Mouse (Mus musculus) limb, embryonic 14.5 days (tissue): ENCODE results near the gene Tmem171. TPM values are rescaled to one million over a fixed set of nuclear protein-coding genes. Genes with fewer than 3 reads are reported as not detected.

Experiments
- ATAC-seq: fragments of 200-750 bp; cut with Nextera tagmentation; 2 replicates; pipeline ENCODE4 v1.8.0; 2017; ENCODE audit warnings: low read depth, moderate number of reproducible peaks, moderate TSS enrichment; ENCODE audit not compliant: low FRiP score
- DNase-seq: peaks from one replicate; pipeline ENCODE4 v3.0.0-alpha.2; 2015; ENCODE audit warnings: low spot score
- H3K27ac ChIP-seq: fragments of 300-500 bp; sonication (generic); replicated peaks from 2 replicates; pipeline ENCODE4 v1.5.1; 2014; ENCODE audit warnings: low read depth, mild to moderate bottlenecking, low read length, moderate library complexity, mixed read lengths
- H3K27me3 ChIP-seq: fragments of 300-500 bp; sonication (generic); 2 replicates; pipeline ENCODE4 v1.6.1; 2014; ENCODE audit warnings: low read length, mixed read lengths; ENCODE audit not compliant: control insufficient read depth, insufficient read depth
- H3K36me3 ChIP-seq: fragments of 300-500 bp; sonication (generic); 2 replicates; pipeline ENCODE4 v1.6.1; 2014; ENCODE audit warnings: mild to moderate bottlenecking, low read length, moderate library complexity, mixed read lengths; ENCODE audit not compliant: control insufficient read depth, insufficient read depth
- H3K4me1 ChIP-seq: fragments of 300-500 bp; sonication (generic); 2 replicates; pipeline ENCODE4 v1.6.1; 2014; ENCODE audit warnings: antibody characterized with exemption, low read length, mixed read lengths; ENCODE audit not compliant: control insufficient read depth, insufficient read depth
- H3K4me2 ChIP-seq: fragments of 300-500 bp; sonication (generic); replicated peaks from 2 replicates; pipeline ENCODE4 v1.6.1; 2014; ENCODE audit warnings: low read depth, mild to moderate bottlenecking, low read length, moderate library complexity; ENCODE audit not compliant: severe bottlenecking
- H3K4me3 ChIP-seq: fragments of 300-500 bp; sonication (generic); replicated peaks from 2 replicates; pipeline ENCODE4 v1.5.1; 2014; ENCODE audit warnings: low read length
- H3K9ac ChIP-seq: fragments of 300-500 bp; sonication (generic); 2 replicates; pipeline ENCODE4 v1.6.1; 2014; ENCODE audit warnings: mild to moderate bottlenecking, low read depth, low read length, moderate library complexity; ENCODE audit not compliant: severe bottlenecking
- H3K9me3 ChIP-seq: fragments of 300-500 bp; sonication (generic); 2 replicates; pipeline ENCODE4 v1.6.1; 2016; ENCODE audit warnings: low read length; ENCODE audit not compliant: control insufficient read depth
- POLR2A ChIP-seq: fragments of 200-500 bp; IDR thresholded peaks from 2 replicates; pipeline ENCODE4 v1.8.0; 2012; ENCODE audit warnings: inconsistent platforms, mild to moderate bottlenecking, moderate library complexity, borderline replicate concordance; ENCODE audit not compliant: insufficient read depth, insufficient read length; ENCODE audit errors: extremely low read depth
- WGBS: fragments of 180-500 bp; shearing (Covaris S2); extraction: QIAGEN DNeasy Blood & Tissue Kit; methylation state at CpG from one replicate; pipeline ENCODE4 v1.1.7; 2014; 5-methylcytosine and 5-hydroxymethylcytosine counted together
- polyA plus RNA-seq, 2 experiments: library from polyadenylated mRNA; depleted of rRNA in 1 of 2; stranded (reverse) in 1 of 2; unstranded in 1 of 2; fragments of >200 nt; fragmentation: Nextera tagmentation in 1 of 2; extraction: Ambion mirVana in 1 of 2; gene quantifications; 2 replicates each; pipeline versions ENCODE4 v1.2.1 to v1.2.3; 2012 to 2014

Gene Tmem171
- polyA plus RNA-seq, 2 experiments: 0.05 to 0.17 TPM

DNA sequence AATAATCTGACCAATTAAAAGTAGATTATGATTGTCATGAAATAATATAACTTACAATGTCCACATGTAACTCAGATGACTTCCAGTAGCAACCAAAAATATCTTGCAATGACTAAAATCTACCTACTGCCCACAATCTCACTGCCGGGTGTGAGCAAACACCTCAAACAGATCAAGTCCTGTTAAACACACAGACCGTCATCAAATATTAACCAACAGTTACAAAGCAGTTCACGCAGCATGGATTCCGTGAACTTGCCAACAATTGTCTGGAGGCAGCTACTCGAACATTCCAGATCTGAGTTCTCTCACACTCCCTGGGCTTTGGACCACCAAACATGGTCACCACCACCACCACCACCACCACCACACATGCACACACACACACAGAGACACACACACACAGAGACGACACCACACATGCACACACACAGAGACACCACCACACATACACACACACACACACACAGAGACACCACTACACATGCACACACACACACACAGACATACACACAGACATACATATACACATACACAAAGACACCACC lies 20.9 kb upstream of the Tmem171 start:
- WGBS: 75% methylated on average over 6 of the region's 6 CpGs
- H3K27ac ChIP-seq: no peak overlapping the region
- no peak for TF ChIP-seq POLR2A
- no peak for ATAC-seq
- no peak overlapping the region for H3K9ac ChIP-seq
- no peaks in the 10 kb centered on the region for H3K4me1 ChIP-seq
- no peaks in the 10 kb centered on the region for H3K9me3 ChIP-seq
- H3K36me3 ChIP-seq: no peaks in the 10 kb centered on the region
- DNase-seq: no peak
- no peak overlapping the region for H3K4me3 ChIP-seq
- no peak overlapping the region for H3K4me2 ChIP-seq
- no peaks in the 10 kb centered on the region for H3K27me3 ChIP-seq

DNA sequence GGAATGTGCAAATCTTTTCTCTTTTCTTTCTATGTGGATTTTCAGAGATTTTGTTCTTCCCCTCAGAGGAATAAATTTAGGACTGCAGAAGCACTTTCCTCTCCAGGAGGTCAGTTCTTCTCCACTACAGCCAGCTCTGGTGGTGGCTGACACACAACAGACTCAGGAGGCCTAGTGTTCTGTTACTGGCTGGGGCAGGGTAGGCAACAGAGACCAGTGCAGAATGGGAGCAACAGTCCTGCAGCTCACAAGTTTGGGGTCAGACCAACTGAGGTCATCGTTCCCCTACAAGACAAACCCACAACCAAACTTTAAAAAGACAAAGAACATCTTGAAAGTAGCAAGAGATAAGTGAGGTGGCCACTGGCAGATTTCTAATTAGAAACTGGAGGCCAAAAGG lies 16.0 kb upstream of the Tmem171 start:
- no peak overlapping the region for H3K4me2 ChIP-seq
- no peaks in the 10 kb centered on the region for H3K4me1 ChIP-seq
- DNase-seq (no peak), ATAC-seq (no peak)
- no peaks in the 10 kb centered on the region for H3K9me3 ChIP-seq
- no peak overlapping the region for H3K27ac ChIP-seq
- no peaks in the 10 kb centered on the region for H3K36me3 ChIP-seq
- no peak for TF ChIP-seq POLR2A
- H3K27me3 ChIP-seq: no peaks in the 10 kb centered on the region
- 86% methylated on average over 1 of the region's 1 CpGs for WGBS
- no peak overlapping the region for H3K4me3 ChIP-seq
- H3K9ac ChIP-seq: no peak overlapping the region

DNA sequence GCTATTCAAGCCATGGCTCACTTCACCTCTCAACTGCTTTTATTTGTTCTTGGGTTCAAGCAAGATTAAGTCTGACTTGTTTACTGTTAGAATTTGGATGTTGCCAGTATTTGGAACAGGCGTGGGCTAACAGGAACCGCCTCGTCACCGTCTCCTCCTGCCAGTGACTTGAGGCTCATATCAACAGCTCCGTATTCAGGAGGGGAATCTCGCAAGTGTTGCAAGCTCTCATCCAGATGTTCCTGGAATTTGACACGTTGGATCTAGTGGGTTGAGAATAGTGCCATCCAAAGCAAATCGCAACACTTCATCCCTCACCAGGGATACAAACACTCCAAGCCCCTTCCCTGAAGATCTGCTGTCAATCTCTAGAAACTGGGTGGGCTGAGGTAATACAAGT lies 15.6 kb upstream of the Tmem171 start:
- Histone ChIP-seq H3K4me3 (no peak overlapping the region), H3K9me3 (no peaks in the 10 kb centered on the region), H3K4me1 (no peaks in the 10 kb centered on the region), H3K9ac (no peak overlapping the region), H3K36me3 (no peaks in the 10 kb centered on the region), H3K27ac (no peak overlapping the region), H3K4me2 (no peak overlapping the region), H3K27me3 (no peaks in the 10 kb centered on the region)
- DNase-seq: no peak
- 61% methylated on average over 8 of the region's 8 CpGs for WGBS
- TF ChIP-seq POLR2A: no peak
- no peak for ATAC-seq

DNA sequence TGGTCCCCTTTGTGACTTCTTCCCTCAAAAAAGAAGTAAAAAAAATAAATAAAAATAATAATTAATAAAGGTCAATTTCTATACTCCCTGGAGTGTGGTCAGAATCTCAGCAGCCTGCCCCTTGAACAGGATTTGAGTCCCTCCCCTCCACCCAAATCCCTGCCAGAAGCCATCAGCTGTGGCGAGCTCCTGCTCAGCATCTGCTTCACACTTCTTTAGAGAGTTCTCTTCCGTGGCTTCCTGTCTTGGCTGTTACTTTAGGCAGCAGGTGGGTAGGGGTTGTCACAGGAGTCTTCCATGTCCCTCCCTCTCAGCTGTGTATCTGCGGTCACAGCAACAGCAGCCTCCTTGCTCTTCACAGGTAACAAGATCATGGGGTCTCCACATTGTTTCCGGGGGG lies 10.9 kb upstream of the Tmem171 start:
- no peaks in the 10 kb centered on the region for H3K4me1 ChIP-seq
- H3K27ac ChIP-seq: no peak overlapping the region
- no peaks in the 10 kb centered on the region for H3K9me3 ChIP-seq
- no peak for TF ChIP-seq POLR2A
- no peaks in the 10 kb centered on the region for H3K36me3 ChIP-seq
- no peak for DNase-seq
- no peaks in the 10 kb centered on the region for H3K27me3 ChIP-seq
- H3K4me2 ChIP-seq: no peak overlapping the region
- no peak for ATAC-seq
- H3K9ac ChIP-seq: no peak overlapping the region
- WGBS: 65% methylated on average over 4 of the region's 4 CpGs
- H3K4me3 ChIP-seq: no peak overlapping the region

DNA sequence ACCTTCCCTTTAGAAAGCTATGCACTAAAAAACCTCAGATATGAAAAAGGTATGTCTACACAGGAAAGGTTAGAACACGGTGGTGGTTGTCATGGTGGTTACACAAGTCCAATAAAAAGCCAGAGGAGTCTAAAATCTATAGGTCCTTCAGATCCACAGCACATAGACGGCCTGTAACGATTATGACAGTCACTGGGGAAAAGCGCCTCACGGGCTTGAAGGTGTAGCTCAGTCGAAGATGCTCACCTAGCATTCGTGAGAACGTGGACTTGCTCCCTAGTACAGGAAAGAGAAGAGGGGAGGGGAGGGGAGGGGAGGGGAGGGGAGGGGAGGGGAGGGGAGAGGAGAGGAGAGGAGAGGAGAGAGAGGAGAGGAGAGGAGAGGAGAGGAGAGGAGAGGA lies 9.2 kb upstream of the Tmem171 start:
- WGBS: 73% methylated on average over 8 of the region's 8 CpGs
- H3K4me3 ChIP-seq: no peak overlapping the region
- TF ChIP-seq POLR2A: no peak
- no peaks in the 10 kb centered on the region for H3K9me3 ChIP-seq
- ATAC-seq (no peak), DNase-seq (no peak)
- H3K27ac ChIP-seq: no peak overlapping the region
- H3K27me3 ChIP-seq: no peaks in the 10 kb centered on the region
- no peak overlapping the region for H3K9ac ChIP-seq
- H3K36me3 ChIP-seq: no peaks in the 10 kb centered on the region
- H3K4me1 ChIP-seq: no peaks in the 10 kb centered on the region
- no peak overlapping the region for H3K4me2 ChIP-seq

DNA sequence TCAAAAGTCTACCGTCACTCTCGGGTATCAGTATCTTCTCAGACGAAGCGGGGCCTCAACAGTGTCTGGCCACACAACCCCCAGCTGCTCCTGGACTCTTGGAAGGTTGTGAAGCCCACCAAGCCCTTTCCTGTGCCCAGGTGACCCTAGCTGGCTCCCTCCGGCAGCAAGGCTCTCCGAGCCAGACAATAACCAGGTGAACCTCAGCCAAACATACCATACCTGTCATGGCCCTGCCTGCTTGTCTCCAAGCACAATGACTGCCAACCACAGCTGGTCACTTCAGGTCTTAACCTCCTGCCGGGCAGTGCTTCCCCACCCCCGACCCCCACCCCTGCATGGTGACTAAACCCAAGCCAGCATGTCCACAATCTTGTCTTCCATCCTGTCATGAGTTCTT lies 7.7 kb upstream of the Tmem171 start:
- no peak for TF ChIP-seq POLR2A
- 89% methylated on average over 8 of the region's 8 CpGs for WGBS
- Histone ChIP-seq H3K4me1 (no peaks in the 10 kb centered on the region), H3K27ac (no peak overlapping the region), H3K4me3 (no peak overlapping the region), H3K9ac (no peak overlapping the region), H3K36me3 (no peaks in the 10 kb centered on the region), H3K4me2 (no peak overlapping the region), H3K9me3 (no peaks in the 10 kb centered on the region), H3K27me3 (no peaks in the 10 kb centered on the region)
- ATAC-seq (no peak), DNase-seq (no peak)
